Mouse (Mus musculus) cerebellum, adult 18-20 months (tissue): Measurements from ENCODE around the gene Ier2.
A peak's percentile ranks its signal among the peaks of the same experiment; 100 is the strongest.
"Not testable (repeated sequence)": the region's sequence is repeated elsewhere in the genome, so short reads cannot be mapped to it uniquely, and the experiment has no call there.

Experiments used
- DNase-seq, 2 experiments: peaks; one replicate each; pipeline ENCODE4 v3.0.0; 2021

Gene Ier2

DNA sequence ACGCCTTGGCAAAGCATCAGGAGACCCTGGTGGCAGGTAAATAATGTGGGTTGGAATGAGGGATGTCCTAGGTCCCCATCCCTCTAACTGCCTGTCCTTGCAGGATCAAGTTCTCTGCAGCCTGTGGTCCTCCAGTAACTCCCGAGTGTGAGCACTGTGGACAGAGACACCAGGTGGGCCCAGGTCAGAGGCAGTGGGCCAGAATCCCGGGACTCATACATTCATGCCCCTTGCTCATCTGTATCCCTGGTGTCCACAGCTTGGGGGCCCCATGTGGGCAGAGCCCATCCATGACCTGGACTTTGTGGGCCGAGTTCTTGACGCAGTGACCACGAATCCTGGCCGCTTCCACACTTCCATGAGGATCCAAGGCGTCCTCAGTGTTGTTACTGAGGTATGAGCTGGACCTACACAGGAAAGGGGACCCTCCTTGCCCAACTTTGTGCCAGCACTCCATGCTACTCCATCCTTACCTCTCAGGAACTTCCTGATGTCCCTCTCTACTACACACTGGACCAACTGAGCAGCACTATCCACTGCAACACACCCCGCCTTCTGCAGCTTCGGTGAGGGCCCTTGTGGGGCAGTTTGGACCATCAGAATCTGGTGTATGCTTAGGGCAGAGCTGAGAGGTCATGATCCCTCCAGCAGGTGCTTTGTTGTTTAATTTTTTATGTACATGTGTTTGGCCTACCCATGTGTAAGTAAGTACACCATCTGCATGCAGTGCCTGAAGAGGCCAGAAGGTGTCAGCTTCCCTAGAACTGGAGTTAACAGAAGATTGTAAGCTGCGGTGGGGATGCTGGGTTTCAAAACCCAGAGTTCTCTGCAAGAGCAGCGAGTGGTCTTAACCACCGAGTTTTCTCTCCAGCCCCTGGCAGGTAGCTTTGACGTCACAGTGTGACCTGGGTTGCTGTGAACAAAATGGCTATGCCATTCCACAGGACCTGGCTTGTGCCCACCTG lies 34.8 kb upstream of the Ier2 start:
- DNase-seq = peak in 1 of 2 experiments; percentile 53

DNA sequence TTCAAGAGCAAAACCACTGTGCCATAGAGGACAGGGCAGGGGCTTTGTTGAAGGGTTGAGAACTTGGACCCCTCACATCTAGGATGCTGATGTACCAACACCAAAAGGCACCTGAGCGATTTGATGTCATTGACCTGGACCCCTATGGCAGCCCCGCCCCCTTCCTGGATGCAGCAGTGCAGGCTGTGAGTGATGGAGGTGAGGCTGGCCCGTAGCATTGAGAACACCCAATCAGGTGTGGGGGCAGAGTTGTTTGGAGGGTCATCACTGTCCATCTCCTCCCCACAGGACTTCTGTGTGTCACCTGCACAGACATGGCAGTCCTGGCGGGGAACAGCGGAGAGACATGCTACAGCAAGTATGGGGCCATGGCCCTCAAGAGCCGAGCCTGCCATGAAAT lies 32.5 kb upstream of the Ier2 start:
- DNase-seq = no peak

DNA sequence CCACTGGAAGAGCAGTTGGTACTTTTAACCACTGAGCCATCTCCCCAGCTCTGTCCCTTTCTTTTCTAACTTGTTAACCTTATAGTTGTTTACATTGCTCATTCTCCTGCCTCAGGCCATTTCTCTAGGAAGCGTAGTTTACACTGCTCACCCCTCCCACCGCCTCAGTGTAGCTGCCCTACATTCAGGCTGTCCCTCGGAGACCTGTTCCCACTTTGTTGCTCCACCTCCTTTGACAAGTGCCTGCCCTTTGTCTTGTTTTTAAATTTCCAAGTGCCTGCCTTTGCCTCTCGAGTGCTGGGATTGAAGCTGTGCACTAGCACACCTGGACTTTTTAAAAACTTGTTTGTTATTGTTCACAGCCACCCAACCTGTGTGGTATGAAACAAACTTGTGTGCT lies 30.7 kb upstream of the Ier2 start:
- no peak for DNase-seq

DNA sequence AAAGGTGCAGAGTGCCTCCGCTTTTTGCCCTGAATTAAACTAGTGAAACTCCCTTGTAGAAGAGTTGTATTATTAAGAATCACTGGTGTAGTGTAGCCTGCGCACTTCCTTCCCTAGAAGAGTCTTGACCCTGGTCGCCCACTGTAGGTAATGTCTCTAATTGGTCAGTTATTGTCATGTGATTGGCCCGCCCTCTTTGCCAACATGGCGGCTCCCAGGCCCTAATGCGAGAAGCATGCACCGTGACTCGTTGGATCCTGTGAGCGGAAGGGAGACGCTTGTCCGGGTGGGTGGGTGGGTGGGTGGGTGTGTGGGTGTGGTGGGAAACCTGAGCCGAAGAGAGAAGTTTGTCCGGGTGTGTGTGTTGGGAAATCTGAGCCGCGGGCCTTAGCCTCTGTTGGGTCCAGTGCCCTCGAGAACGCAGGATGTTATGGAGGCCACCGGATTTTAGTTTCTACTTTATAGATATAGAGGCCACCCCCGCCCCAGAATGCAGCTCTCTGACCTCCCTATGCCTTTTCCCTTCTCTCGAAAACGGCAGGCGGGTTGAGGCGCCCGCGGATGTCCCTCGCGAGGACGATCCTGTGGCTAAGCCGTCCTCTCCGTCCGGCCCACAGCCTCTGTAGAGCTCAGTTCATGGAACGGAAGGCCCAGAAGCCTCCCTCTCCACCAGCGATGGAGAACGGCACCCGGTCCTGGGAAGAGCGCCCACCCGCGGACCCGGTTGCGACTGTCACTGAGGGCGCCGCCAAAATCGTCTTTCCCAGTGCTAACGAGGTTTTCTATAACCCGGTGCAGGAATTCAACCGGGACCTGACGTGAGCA lies 26.7 kb upstream of the Ier2 start:
- DNase-seq = peak; percentile 93 to 95

DNA sequence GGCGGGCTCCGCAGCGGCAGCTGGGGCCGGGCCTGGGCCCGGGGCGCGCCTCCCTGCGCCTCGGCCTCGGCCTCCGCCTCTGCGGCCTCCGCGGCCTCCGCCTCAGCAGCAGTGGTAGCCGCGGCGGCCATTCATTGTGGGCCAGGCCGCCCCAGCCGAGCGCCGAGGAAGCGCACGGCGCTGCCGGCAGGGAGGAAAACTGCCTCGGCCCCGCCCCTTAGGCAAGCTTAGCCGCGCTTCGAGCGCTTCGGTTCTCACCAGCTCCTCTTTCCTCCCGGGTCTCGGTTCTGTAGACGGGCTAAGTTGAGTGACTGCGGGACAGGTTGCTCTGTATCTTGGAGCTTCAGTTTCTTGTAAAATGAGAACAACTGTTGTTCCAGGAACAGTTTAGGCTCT lies 25.1 kb upstream of the Ier2 start, which contains the start of gene Nacc1:
Gene Nacc1 (minus strand): TSS at position 158 of the 396 bp plus-strand sequence.
- peak; percentile 92 to 93 for DNase-seq

DNA sequence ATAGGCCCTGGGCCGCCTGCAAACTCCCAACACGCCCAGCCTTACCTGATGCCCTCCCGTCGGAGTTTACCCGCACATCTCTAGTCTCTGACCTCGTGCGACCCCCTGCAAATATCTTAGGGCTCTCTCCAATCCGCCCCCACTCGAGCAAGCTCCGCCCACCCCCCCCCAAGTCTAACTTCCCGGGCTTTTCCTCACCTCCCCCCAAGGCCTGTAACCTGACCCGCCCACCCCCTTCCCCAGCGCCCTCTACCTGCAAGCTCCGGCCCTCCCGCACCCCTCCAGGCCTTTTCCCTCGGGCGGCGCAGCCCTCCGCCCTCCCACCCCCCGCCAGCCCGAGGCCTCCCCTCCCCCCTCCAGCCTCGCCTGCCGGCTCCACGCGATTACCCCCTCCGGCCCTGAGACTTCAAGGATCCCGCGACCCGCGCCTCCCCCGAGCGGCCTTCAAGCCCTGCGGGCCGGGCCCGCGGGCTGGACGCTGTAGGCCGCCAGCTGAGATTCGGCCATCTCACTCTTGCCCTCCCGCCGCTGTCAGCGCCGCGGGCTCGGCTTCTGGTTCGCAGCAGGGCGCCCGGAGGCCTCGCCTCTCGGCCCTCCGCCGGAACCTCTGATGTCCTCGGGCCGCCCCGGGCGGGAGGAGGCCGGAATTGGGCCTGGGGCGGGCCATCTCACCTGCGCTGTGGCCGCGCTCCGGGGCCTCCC lies 24.5 kb upstream of the Ier2 start:
- DNase-seq = no peak

DNA sequence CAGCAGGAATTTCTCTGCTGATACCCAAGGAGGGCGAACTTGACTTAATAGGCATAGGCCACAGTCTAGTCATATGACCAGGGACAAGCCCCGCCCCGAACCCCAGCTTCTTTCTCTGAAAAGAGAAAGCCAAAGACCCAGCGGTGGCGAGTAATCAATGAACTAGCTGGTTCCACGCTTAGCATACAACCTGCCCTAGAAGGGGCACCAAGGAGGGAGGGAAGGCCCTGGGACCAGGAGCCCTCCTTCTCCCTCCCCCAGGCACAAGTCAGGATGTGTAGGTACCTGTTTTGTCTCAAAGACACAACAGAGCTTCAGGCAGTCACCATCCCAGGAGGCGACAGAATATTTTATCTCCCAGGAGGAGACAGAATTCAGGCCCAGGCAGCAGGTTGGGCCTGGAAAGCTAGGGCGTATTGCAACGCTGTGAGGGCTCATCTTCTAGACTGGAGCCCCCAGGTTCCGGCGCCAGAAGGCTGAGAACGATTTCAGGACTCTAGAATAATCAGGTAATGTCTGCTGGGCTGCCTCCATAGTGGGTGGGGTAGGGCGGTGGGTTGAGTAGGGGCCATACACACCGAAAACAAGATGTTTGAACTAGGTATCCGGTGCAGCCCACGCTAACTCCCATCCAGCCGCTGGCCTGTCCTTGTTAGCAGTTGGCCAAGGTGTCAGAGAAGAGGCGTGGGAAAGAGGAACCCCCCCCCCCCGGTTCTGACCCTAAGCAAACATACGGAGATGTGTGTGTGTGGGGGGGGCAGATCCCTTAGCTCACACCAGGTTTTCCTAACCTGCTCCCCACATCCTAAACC lies 23.7 kb upstream of the Ier2 start, which contains the start of gene Trmt1:
Gene Trmt1 (plus strand): TSS at position 117 of the 812 bp plus-strand sequence.
- DNase-seq = peak in 1 of 2 experiments; percentile 50

DNA sequence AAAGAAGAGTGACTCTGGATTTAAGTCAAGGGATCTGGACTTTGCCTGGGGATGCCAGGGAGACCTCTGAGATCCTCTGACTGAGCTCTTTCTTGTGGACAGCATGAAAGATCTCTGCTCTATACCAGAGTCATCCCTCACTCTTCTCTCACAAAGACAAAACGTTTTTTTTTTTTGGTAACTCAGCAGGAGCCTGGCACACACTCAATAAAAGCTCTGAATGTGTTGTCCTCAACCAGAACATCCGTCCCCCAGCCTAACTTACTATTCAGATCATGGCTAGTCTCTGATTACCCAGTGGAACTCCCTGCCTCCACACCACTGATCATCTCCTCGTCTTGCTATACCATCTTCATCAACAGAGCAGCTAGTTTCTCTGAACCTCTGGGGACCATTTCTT lies 21.9 kb upstream of the Ier2 start:
- no peak for DNase-seq

DNA sequence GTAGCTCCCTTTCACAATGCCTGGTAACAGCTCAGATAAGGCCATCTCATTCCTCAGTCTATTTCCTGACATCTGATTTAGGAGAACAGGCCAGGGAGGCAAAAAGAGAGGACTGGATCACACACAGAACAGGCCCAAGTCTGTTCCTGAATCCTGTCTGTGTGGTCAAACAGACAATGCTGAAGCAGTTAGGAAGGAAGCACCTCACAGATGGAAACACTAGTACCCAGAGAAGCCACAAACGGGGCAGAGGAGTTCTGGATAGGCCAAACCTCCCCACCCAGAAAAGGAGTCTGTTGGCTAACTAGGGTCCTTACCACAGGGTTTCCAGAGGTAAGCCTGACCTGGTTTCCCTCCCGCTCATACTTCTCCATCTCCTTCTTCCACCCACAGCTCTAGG lies 19.6 kb upstream of the Ier2 start:
- DNase-seq = no peak

DNA sequence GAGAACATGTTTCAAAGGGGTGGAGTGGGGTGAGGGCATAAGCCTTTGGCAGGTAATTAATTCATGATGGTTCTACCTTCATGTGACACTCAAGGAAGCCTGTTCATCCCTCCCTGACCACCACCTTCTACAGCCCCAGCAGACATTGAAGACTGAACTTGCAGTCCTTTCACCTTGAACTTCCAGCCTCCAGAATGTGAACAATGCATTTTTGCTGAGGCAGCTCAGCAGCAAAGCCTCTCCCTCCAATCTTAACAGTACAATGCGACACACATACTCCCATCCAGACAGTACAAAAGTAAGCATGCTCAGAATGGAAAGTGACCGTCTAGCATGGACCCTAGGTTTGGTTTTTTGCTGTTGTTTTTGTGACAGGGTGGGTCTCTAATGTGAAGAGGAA lies 18.8 kb upstream of the Ier2 start:
- DNase-seq = no peak

DNA sequence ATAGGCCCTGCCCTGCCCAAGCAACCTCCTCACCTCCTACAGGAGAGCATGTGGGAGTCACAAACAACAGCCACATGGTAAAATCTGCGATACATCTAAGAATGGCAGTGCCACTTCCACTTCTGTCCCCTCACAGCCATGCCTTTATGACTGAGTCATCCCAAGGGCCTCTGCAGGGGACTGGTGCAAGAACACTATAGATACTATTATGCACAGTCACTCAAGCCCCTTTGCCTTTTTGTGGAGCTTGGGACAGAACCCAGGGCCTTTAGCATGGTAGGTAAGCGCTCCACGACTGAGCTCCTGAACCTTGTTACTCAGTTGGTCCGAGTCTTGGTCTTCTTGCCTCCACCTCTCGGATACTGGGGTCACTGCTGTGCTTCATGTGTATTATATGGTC lies 14.7 kb upstream of the Ier2 start:
- no peak for DNase-seq

DNA sequence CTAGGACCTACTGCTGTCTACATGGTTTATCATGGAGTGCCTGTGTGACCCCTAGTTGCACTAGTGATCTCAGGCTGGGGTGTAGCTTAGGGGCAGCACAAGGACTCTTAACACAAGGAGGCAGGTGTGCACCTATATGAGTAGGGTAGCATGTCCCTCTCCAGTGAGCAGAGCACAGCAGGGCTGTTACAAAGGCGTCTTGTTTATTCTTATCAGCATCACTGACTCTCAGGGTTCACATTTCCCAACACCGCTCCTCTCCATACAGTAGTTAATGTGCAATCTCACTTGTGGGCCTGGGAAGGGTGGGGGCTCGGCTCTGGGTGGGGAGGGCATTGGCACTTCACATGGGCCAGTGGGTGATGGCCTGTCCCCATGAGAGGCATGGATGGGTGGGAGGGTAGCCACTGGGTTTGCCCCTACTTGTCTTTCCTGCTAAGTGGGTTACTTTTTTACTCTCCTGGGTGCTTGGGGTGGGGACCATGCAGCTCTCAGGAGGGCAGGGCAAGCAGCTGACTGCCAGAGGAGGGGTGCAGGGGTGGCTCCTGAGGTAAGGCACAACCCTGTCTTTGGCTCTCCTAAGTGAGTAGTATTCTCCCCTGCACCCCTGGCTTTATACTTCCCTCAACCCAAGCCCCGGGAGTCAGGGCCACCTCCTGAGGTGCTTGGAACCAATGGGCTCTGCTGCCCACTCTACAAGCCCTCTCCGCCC lies 7.8 kb upstream of the Ier2 start:
- DNase-seq = not testable (repeated sequence)

DNA sequence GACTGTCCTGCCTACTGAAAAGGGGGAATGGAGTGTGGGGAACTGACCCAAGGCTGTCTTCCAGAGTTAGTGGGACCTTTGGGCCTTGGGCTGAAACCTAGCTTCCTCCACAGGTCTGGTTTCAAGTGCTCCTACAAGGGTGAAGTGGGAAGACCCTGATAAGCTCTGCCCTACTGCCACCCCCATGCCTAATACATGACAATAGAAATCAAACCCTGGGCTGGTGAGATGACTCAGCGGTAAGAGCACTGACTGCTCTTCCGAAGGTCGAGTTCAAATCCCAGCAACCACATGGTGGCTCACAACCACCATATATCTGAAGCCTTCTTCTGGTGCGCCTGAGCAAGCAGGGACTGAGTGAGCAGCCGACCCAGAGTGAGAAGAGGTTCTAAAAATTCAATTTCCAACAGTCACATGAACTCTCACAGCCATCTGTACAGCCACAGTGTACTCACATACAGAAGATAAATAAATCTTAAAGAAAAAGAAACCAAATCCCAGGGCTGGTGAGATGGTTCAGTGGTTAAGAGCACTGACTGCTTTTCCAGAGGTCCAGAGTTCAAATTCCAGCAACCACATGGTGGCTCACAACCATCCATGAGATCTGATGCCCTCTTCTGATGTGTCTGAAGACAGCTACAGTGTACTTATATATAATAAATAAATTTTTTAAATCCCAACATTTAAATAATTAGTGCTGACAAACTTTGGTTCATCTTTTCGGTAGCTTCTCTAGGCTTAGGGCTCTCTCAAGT lies 6.3 kb upstream of the Ier2 start:
- no peak for DNase-seq

DNA sequence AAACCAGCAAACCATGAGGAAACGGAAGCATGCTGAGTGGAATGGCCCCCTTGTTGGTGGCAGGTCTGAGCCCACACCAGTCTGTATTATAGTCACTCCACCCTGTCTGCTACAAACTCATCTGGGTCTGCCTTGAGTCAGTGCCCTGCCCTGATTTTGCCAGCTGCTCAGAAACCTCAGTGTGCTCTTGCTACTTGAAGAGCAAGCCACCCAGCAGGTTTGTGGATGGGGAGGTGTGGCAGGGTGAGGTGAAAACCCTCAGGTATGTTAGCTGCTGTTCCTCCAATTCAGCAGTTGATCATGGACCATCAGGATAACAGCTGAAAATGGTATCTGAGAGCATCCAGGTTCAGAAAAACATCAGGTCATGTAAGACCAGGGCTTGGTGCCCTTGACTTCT lies 5.4 kb upstream of the Ier2 start:
- no peak for DNase-seq

DNA sequence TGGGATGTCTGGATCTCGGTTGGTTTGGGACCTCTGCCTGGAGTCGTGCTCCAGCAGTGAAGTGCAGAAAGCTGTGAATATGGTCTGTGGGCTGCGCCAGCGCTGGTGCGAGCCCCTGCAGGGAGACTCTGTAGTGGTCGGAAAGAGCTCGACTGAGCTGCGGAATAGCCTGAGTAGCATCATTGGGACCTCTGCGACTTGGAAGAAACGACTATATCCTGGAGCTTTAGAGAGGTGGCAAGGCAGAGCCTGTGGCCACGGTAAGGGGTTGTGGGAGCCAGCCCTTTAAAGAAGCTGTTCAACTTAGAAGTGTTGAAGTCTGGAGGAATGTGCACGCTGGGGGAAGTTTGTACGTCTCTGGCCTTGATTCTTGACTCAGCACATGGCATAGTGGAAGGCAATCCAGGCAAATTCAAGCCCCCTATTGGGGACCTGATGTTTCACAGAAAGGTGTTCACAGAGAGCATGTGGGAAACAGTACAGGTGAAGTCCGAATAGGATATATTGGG lies 2.8 kb upstream of the Ier2 start:
- no peak for DNase-seq

DNA sequence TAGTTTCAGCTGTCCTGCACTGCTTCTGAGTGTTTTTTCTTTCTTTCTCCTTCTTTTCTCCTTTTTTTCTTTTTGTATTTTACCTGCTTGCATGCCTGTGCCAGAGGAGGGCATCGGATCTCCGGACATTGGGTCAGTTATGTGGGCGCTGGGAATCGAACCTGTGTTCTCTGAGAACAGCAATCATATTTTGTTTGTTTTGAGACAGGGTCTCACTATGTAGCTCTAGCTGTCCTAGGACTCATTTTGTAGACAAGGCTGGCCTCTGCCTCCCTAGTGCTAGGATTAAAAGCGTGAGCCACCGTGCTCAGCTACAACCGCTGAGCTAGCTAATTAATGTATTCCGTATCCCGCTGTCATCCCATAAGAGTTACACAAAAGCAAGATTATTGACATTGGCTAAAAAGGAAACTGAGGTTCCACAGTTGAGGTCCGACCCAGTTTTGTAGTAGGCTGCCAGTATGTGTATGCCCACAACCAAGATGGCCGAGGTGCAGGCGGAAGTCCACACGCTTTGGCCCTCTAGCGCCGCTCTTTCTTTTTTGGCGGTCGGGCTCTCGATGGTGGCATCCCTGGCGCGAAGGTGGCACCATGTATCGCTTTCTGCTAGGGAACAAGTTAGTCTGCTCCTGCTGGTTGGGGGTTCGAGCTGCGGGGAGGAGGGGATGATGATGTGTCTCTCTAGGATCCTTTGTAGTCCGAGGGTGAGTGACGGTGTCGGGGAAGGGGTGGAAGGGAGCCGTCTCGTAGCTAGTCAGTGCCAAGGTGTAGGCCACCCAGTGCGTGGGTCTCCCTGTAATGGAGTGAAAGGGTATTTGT lies 2.1 kb upstream of the Ier2 start:
- peak; percentile 84 to 89 for DNase-seq

DNA sequence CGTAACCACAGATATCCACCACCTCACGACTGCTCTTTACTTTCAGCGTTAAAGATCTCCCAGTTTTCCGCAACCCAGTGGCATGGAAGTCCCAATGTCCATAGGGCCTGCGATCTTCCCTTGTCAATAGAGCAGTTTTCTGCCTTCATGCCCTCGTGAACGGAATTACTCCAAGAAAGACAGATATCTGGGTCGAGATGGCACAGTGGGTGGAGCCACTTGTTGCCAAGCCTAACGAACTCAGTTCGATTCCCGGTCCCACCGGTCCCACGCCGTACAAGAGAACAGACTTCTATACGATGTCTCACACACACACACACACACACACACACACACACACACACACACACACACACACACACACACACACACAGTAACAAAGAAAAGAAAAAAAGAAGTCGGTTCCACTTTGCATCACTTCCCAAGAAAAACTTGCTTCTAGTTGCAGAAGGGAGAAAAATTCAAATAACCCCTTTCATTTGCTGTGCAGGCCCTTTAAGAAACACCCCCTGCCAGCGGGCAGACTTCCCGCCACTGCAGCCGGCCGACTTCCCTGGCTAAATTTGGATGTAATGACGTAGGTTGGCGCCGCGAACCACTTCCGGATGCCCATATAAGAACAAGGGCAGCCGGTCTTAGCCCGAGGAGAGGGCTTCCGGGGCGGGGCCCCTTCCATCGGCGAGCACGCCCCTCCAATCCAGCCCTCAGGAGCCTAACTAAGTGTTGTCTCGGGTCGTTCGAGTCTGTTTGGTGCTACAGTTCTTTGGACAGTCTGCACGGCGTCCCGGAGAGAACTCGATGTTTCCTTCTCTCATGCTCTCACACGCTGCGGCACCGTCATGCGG lies 1.1 kb upstream of the Ier2 start:
- peak; percentile 97 for DNase-seq

DNA sequence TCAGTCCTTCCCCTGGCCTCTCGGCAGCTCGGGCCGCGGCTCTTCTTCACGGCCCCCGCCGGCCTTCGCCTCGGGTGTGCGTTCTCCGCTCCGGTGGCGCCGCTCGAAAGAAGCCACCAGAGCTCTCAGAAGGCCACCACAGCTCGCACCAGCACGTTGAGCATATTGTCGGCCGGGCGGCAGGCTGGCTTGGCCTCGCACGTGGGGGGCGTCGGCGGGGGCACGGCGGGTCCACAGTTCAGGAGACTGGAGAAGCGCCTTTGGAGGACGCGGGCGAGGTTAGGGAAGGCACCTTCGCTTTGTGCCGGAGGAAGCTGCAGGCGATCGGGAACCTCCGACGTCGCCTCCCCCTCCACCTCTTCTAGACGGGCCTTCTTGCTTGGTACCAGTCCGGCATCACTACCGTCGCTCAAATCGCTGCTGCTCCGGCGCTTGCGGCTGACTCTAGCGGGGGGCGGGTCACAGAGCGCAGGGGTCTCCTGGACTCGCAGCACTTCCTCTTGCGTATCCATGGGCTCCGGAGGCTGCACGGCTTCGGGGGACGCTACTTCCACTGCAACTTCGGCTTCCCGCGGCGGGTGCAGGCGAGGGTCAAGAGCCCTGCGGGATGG lies 586 bp downstream of the Ier2 start:
- DNase-seq = peak; percentile 46 to 60
